Mouse (Mus musculus) liver, embryonic 14.5 days (tissue): ENCODE data around the gene Ropn1.
"Not testable (repeated sequence)": the region's sequence is repeated elsewhere in the genome, so short reads cannot be mapped to it uniquely, and the experiment has no call there.

Source experiments
- CTCF ChIP-seq: IDR thresholded peaks from 2 replicates; pipeline ENCODE4 v1.5.1; 2016; ENCODE audit warnings: antibody characterized with exemption, low read depth, control low read depth
- EP300 ChIP-seq: IDR thresholded peaks from 2 replicates; pipeline ENCODE4 v1.6.1; 2016; ENCODE audit warnings: antibody characterized with exemption, low read depth

- not testable (repeated sequence) for TF ChIP-seq CTCF, EP300
These were observed 49.0 kb downstream of the Ropn1 start for GRCm38 (mm10) chr16:34698721-34699120.
